Mouse (Mus musculus) embryonic facial prominence, embryonic 11.5 days (tissue): ENCODE results near the gene Rnf2. TPM values are rescaled to one million over a fixed set of nuclear protein-coding genes. Genes with fewer than 3 reads are reported as not detected.

Source experiments
- ATAC-seq: fragments of 200-750 bp; cut with Nextera tagmentation; replicated peaks from 2 replicates; pipeline ENCODE4 v1.8.0; 2017; ENCODE audit warnings: low read depth; ENCODE audit not compliant: insufficient number of reproducible peaks, low FRiP score, low TSS enrichment
- DNase-seq: peaks from one replicate; pipeline ENCODE4 v3.0.0-alpha.2; 2015; ENCODE audit warnings: low spot score
- H3K27ac ChIP-seq: fragments of 300-500 bp; sonication (generic); replicated peaks from 2 replicates; pipeline ENCODE4 v1.5.1; 2014; ENCODE audit warnings: mild to moderate bottlenecking, low read depth, low read length, control low read depth
- H3K27me3 ChIP-seq: fragments of 300-500 bp; sonication (generic); 2 replicates; pipeline ENCODE4 v1.6.1; 2014; ENCODE audit warnings: mild to moderate bottlenecking, low read length, moderate library complexity, mixed read lengths; ENCODE audit not compliant: control insufficient read depth, insufficient read depth
- H3K36me3 ChIP-seq: fragments of 300-500 bp; sonication (generic); replicated peaks from 2 replicates; pipeline ENCODE4 v1.6.1; 2014; ENCODE audit warnings: low read depth, mild to moderate bottlenecking, low read length, moderate library complexity, mixed read lengths; ENCODE audit not compliant: control insufficient read depth, insufficient read depth
- H3K4me1 ChIP-seq: fragments of 300-500 bp; sonication (generic); 2 replicates; pipeline ENCODE4 v1.6.1; 2014; ENCODE audit warnings: low read length, mixed read lengths; ENCODE audit not compliant: control insufficient read depth, insufficient read depth
- H3K4me2 ChIP-seq: fragments of 300-500 bp; sonication (generic); 2 replicates; pipeline ENCODE4 v1.6.1; 2014; ENCODE audit warnings: low read depth, mild to moderate bottlenecking, control low read depth, low read length, moderate library complexity
- H3K4me3 ChIP-seq: fragments of 300-500 bp; sonication (generic); 2 replicates; pipeline ENCODE4 v1.5.1; 2014; ENCODE audit warnings: low read depth, low read length, control low read depth
- H3K9ac ChIP-seq: fragments of 300-500 bp; sonication (generic); replicated peaks from 2 replicates; pipeline ENCODE4 v1.6.1; 2014; ENCODE audit warnings: mild to moderate bottlenecking, control low read depth, low read length
- H3K9me3 ChIP-seq: fragments of 300-500 bp; sonication (generic); replicated peaks from 2 replicates; pipeline ENCODE4 v1.6.1; 2016; ENCODE audit warnings: mild to moderate bottlenecking, low read length, inconsistent platforms, mixed read lengths; ENCODE audit not compliant: control insufficient read depth
- WGBS: fragments of 180-500 bp; shearing (Covaris S2); extraction: QIAGEN DNeasy Blood & Tissue Kit; methylation state at CpG from one replicate; pipeline ENCODE4 v1.1.7; 2014; 5-methylcytosine and 5-hydroxymethylcytosine counted together
- microRNA-seq: library from miRNA; unstranded; fragments of <30 nt; microRNA quantifications from one replicate; pipeline ENCODE4, GENCODE M21; 2016; ENCODE audit warnings: borderline number of aligned reads
- polyA plus RNA-seq: library from polyadenylated mRNA; unstranded; fragments of >200 nt; fragmentation: Nextera tagmentation; extraction: Ambion mirVana; gene quantifications from 2 replicates; pipeline ENCODE4 v1.2.1, GENCODE M21; 2014

Rnf2 gene
- polyA plus RNA-seq, 1 experiment from 2014 or later, result 160 TPM

- no peaks in the 10 kb centered on the region for H3K27me3 ChIP-seq
- no peak overlapping the region for H3K4me3 ChIP-seq
- H3K9ac ChIP-seq, result no peak overlapping the region
- H3K27ac ChIP-seq, result no peak overlapping the region
- ATAC-seq (no peak), DNase-seq (no peak)
- WGBS, result 79% methylated on average over 3 of the region's 3 CpGs
- H3K4me1 ChIP-seq, result peaks cover 1% of the 10 kb centered on the region; the same call in 1 of the 2 replicates
- no peak overlapping the region for H3K4me2 ChIP-seq
- H3K9me3 ChIP-seq, result no peaks in the 10 kb centered on the region
- H3K36me3 ChIP-seq, result 0 out of 2 replicates have a peak, but pooled peaks cover 2% of the 10 kb centered on the region
Measured at GRCm38 (mm10) chr1:151422178-151422577, 78.6 kb downstream of the Rnf2 start.

- DNase-seq (no peak), ATAC-seq (no peak)
- H3K36me3 ChIP-seq, result no peaks in the 10 kb centered on the region
- H3K9ac ChIP-seq, result no peak overlapping the region
- H3K4me1 ChIP-seq, result no peaks in the 10 kb centered on the region
- H3K27ac ChIP-seq, result no peak overlapping the region
- no peak overlapping the region for H3K4me3 ChIP-seq
- WGBS, result 77% methylated on average over 3 of the region's 3 CpGs
- H3K27me3 ChIP-seq, result no peaks in the 10 kb centered on the region
- no peaks in the 10 kb centered on the region for H3K9me3 ChIP-seq
- no peak overlapping the region for H3K4me2 ChIP-seq
Measured at GRCm38 (mm10) chr1:151409827-151410226, 90.9 kb downstream of the Rnf2 start.

Small RNAs within 50 kb of the gene (microRNA-seq; reads per million reads assigned to microRNA genes)
- gene Mir7682, result 1.4 reads per million

Other genes with a start within 250 kb of the Rnf2 start
- 432 and 470 TPM in 2 replicates for gene Ivns1abp, start 156.5 kb downstream of the Rnf2 start, polyA plus RNA-seq
- 21.9 and 22.8 TPM in 2 replicates for gene Swt1, start 72.5 kb downstream of the Rnf2 start, polyA plus RNA-seq
- 43.5 and 45.8 TPM in 2 replicates for gene Trmt1l, start 72.4 kb downstream of the Rnf2 start, polyA plus RNA-seq
- 1.4 and 1.9 TPM in 2 replicates for gene Fam129a, start 70.2 kb upstream of the Rnf2 start, polyA plus RNA-seq